ENCODE assay signal across 22 mouse cellular contexts in genomic region chr3:62087215-62087614, GRCm38 (mm10).
A peak's percentile ranks its signal among the peaks of the same experiment; 100 is the strongest.
DNase-seq lines count a peak whose midpoint lies in the region; ATAC-seq and TF ChIP-seq lines count a peak whose summit lies in the region.
"Had no signal": no experiment of that assay in that cellular context is flagged by ENCODE, and none has a peak within 500 bp of the region (broad histone marks: within the 10 kb centered on the region; RNA-seq: fewer than 3 reads in every experiment).

No protein-coding gene starts in this region.

- H3K36me3 ChIP-seq in forebrain, embryonic 11.5 days (ENCODE audit: control insufficient read depth, insufficient read depth, low read length): no peaks in the 10 kb centered on the region
- no peaks in the 10 kb centered on the region for H3K36me3 ChIP-seq in forebrain, embryonic 10.5 days (replicated peaks)
- no peaks in the 10 kb centered on the region for H3K36me3 ChIP-seq in forebrain, embryonic 14.5 days (ENCODE audit: control insufficient read depth, insufficient read depth, low read length)
- H3K36me3 ChIP-seq in forebrain, postnatal 0 days (ENCODE audit: insufficient read depth): no peaks in the 10 kb centered on the region
- no peaks in the 10 kb centered on the region for H3K36me3 ChIP-seq in hindbrain, embryonic 12.5 days
- H3K36me3 ChIP-seq: embryonic facial prominence, embryonic 12.5 days; embryonic facial prominence, embryonic 15.5 days; heart, embryonic 10.5 days; hindbrain, embryonic 13.5 days; intestine, embryonic 15.5 days had no signal

- no peak for TF ChIP-seq CTCF in forebrain, postnatal 0 days (IDR thresholded peaks at IDR 0.05; ENCODE audit: low read depth)

- no peaks in the 10 kb centered on the region for H3K27me3 ChIP-seq in forebrain, embryonic 11.5 days (ENCODE audit: control insufficient read depth, insufficient read depth, low read length)
- H3K27me3 ChIP-seq in forebrain, embryonic 10.5 days (ENCODE audit: poor library complexity, severe bottlenecking): no peaks in the 10 kb centered on the region
- H3K27me3 ChIP-seq in forebrain, embryonic 14.5 days (replicated peaks; ENCODE audit: control insufficient read depth, insufficient read depth, low read length): no peaks in the 10 kb centered on the region
- H3K27me3 ChIP-seq in forebrain, postnatal 0 days (ENCODE audit: insufficient read depth, low read length): no peaks in the 10 kb centered on the region
- H3K27me3 ChIP-seq in hindbrain, embryonic 12.5 days: no peaks in the 10 kb centered on the region
- H3K27me3 ChIP-seq: embryonic facial prominence, embryonic 12.5 days; embryonic facial prominence, embryonic 15.5 days; hindbrain, embryonic 13.5 days; intestine, embryonic 15.5 days had no signal

- no peaks in the 10 kb centered on the region for H3K9me3 ChIP-seq in forebrain, embryonic 11.5 days (ENCODE audit: control insufficient read depth, low read length)
- H3K9me3 ChIP-seq in forebrain, embryonic 10.5 days: no peaks in the 10 kb centered on the region
- H3K9me3 ChIP-seq in forebrain, embryonic 14.5 days (replicated peaks; ENCODE audit: control insufficient read depth, low read length): no peaks in the 10 kb centered on the region
- no peaks in the 10 kb centered on the region for H3K9me3 ChIP-seq in forebrain, postnatal 0 days (ENCODE audit: low read length)
- no peaks in the 10 kb centered on the region for H3K9me3 ChIP-seq in hindbrain, embryonic 12.5 days (replicated peaks)
- H3K9me3 ChIP-seq: embryonic facial prominence, embryonic 12.5 days; embryonic facial prominence, embryonic 15.5 days; heart, embryonic 10.5 days; hindbrain, embryonic 13.5 days; intestine, embryonic 15.5 days had no signal

- no peak overlapping the region for H3K4me3 ChIP-seq in forebrain, embryonic 11.5 days (ENCODE audit: low read depth, low read length)
- no peak overlapping the region for H3K4me3 ChIP-seq in forebrain, embryonic 10.5 days
- no peak overlapping the region for H3K4me3 ChIP-seq in forebrain, embryonic 14.5 days (ENCODE audit: low read depth, low read length)
- H3K4me3 ChIP-seq in forebrain, postnatal 0 days (ENCODE audit: low read depth, low read length): no peak overlapping the region
- H3K4me3 ChIP-seq in hindbrain, embryonic 12.5 days: no peak overlapping the region
- H3K4me3 ChIP-seq: embryonic facial prominence, embryonic 12.5 days; embryonic facial prominence, embryonic 15.5 days; heart, adult 2 months; heart, embryonic 10.5 days; hindbrain, embryonic 13.5 days; intestine, embryonic 15.5 days had no signal

- ATAC-seq in forebrain, embryonic 11.5 days (replicated peaks; ENCODE audit: low FRiP score): 0 out of 2 replicates have a peak, but pooled peaks have one; percentile 44
- peak; percentile 86 for ATAC-seq in forebrain, embryonic 14.5 days
- no peak for ATAC-seq in forebrain, postnatal 0 days
- ATAC-seq in hindbrain, embryonic 12.5 days (ENCODE audit: low FRiP score): no peak
- ATAC-seq: hindbrain, embryonic 16.5 days; intestine, embryonic 15.5 days had no signal

- no peak overlapping the region for H3K9ac ChIP-seq in forebrain, embryonic 11.5 days (ENCODE audit: low read length)
- H3K9ac ChIP-seq in forebrain, embryonic 14.5 days (ENCODE audit: low read length): no peak overlapping the region
- H3K9ac ChIP-seq in forebrain, postnatal 0 days: no peak overlapping the region
- no peak overlapping the region for H3K9ac ChIP-seq in hindbrain, embryonic 12.5 days
- H3K9ac ChIP-seq: embryonic facial prominence, embryonic 12.5 days; embryonic facial prominence, embryonic 15.5 days; hindbrain, embryonic 13.5 days; intestine, embryonic 15.5 days had no signal

- DNase-seq in forebrain, embryonic 11.5 days (ENCODE audit: low spot score): no peak
- no peak for DNase-seq in forebrain, embryonic 10.5 days (ENCODE audit: extremely low spot score, low spot score)
- peak; percentile 4 for DNase-seq in brain, embryonic 18.5 days (ENCODE audit: low read depth, low spot score)
- peak; percentile 49 for DNase-seq in forebrain, embryonic 14.5 days (ENCODE audit: low spot score)
- DNase-seq in forebrain, postnatal 0 days: peak; percentile 7
- DNase-seq in spleen, postnatal 10 days (ENCODE audit: low spot score in 2 of 2): no peak
- no peak for DNase-seq in adrenal gland, adult 8-10 months
- DNase-seq: adrenal gland, postnatal 14 days; cerebellum, adult 2 months; cerebellum, adult 9-11 months; cerebellum, postnatal 25 days; gastrocnemius, postnatal 10 days; gastrocnemius, postnatal 36 days; heart, adult 2 months; kidney, adult 18-20 months had no signal

- WGBS in forebrain, embryonic 11.5 days: 84% methylated on average over 1 of the region's 1 CpGs
- WGBS in forebrain, embryonic 10.5 days: 96% methylated on average over 1 of the region's 1 CpGs
- WGBS in forebrain, embryonic 14.5 days: 61% methylated on average over 1 of the region's 1 CpGs
- 49% methylated on average over 1 of the region's 1 CpGs for WGBS in forebrain, postnatal 0 days
- WGBS in hindbrain, embryonic 12.5 days: 85% methylated on average over 1 of the region's 1 CpGs

- no peak overlapping the region for H3K27ac ChIP-seq in forebrain, embryonic 11.5 days (ENCODE audit: low read depth, low read length)
- no peak overlapping the region for H3K27ac ChIP-seq in forebrain, embryonic 10.5 days
- no peak overlapping the region for H3K27ac ChIP-seq in forebrain, embryonic 14.5 days (ENCODE audit: low read depth, low read length)
- H3K27ac ChIP-seq in forebrain, postnatal 0 days (ENCODE audit: low read depth, low read length): no peak overlapping the region
- H3K27ac ChIP-seq in hindbrain, embryonic 12.5 days: no peak overlapping the region
- H3K27ac ChIP-seq: embryonic facial prominence, embryonic 12.5 days; embryonic facial prominence, embryonic 15.5 days; heart, adult 2 months; heart, embryonic 10.5 days; hindbrain, embryonic 13.5 days; intestine, embryonic 15.5 days had no signal

- no peak overlapping the region for H3K4me2 ChIP-seq in forebrain, embryonic 11.5 days (ENCODE audit: low read depth, low read length, severe bottlenecking)
- no peak overlapping the region for H3K4me2 ChIP-seq in forebrain, embryonic 14.5 days (ENCODE audit: low read length)
- no peak overlapping the region for H3K4me2 ChIP-seq in forebrain, postnatal 0 days (ENCODE audit: low read depth)
- H3K4me2 ChIP-seq in hindbrain, embryonic 12.5 days (replicated peaks): no peak overlapping the region
- H3K4me2 ChIP-seq: embryonic facial prominence, embryonic 12.5 days; embryonic facial prominence, embryonic 15.5 days; hindbrain, embryonic 13.5 days; intestine, embryonic 15.5 days had no signal

- no peaks in the 10 kb centered on the region for H3K4me1 ChIP-seq in forebrain, embryonic 11.5 days (replicated peaks; ENCODE audit: control insufficient read depth, insufficient read depth, low read length)
- H3K4me1 ChIP-seq in forebrain, embryonic 10.5 days: no peaks in the 10 kb centered on the region
- no peaks in the 10 kb centered on the region for H3K4me1 ChIP-seq in forebrain, embryonic 14.5 days (ENCODE audit: control insufficient read depth, insufficient read depth, low read length)
- H3K4me1 ChIP-seq in forebrain, postnatal 0 days (ENCODE audit: insufficient read depth): no peaks in the 10 kb centered on the region
- no peaks in the 10 kb centered on the region for H3K4me1 ChIP-seq in hindbrain, embryonic 12.5 days
- H3K4me1 ChIP-seq: embryonic facial prominence, embryonic 12.5 days; embryonic facial prominence, embryonic 15.5 days; heart, embryonic 10.5 days; hindbrain, embryonic 13.5 days; intestine, embryonic 15.5 days had no signal

Comparison
In these comparisons a context has a peak if more than half of its experiments do, and no peak if none do; other contexts are left out.
1. ATAC-seq: peak in forebrain, embryonic 11.5 days (single experiment) and forebrain, embryonic 14.5 days (single experiment); none in forebrain, postnatal 0 days (single experiment) and hindbrain, embryonic 12.5 days (single experiment).
2. DNase-seq: peak in brain, embryonic 18.5 days (single experiment), forebrain, embryonic 14.5 days (single experiment) and forebrain, postnatal 0 days (single experiment); none in forebrain, embryonic 11.5 days (single experiment), forebrain, embryonic 10.5 days (single experiment), spleen, postnatal 10 days (0 of 2) and adrenal gland, adult 8-10 months (single experiment).